Mouse (Mus musculus) adrenal gland, adult 18-20 months (tissue): ENCODE data around the gene B3gnt2. TPM values are rescaled to one million over a fixed set of nuclear protein-coding genes. Genes with fewer than 3 reads are reported as not detected.

Source experiments
- DNase-seq, 2 experiments: peaks; one replicate each; pipeline ENCODE4 v3.0.0; 2021 to 2022; ENCODE audit warnings: low spot score in 2 of 2
- total RNA-seq, 2 experiments: library from RNA; stranded (reverse); gene quantifications; 1 replicate in 1 of 2; 2 replicates in 1 of 2; pipeline ENCODE4 v1.2.3; 2021

B3gnt2 gene
- total RNA-seq, 2 experiments from 2014 or later: 34.6 to 60.6 TPM

DNA sequence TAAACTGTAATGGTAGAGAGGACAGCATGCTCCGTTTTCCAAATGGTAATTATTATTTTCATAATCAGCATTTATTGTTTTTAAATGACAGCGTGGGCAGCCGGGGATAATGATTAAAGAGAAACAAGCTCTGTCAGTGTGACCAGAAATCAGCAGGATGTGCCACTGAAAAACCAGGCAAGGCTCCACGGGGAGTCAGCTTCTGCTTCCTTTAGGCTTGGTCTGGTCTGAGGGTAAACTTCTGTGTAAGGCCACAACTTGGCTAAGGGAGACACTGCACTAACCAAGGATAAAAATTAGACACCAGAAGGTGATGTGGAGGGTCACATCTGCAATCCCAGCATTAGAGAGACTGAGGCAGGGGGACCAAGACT lies 11.5 kb upstream of the B3gnt2 start:
- no peak for DNase-seq

DNA sequence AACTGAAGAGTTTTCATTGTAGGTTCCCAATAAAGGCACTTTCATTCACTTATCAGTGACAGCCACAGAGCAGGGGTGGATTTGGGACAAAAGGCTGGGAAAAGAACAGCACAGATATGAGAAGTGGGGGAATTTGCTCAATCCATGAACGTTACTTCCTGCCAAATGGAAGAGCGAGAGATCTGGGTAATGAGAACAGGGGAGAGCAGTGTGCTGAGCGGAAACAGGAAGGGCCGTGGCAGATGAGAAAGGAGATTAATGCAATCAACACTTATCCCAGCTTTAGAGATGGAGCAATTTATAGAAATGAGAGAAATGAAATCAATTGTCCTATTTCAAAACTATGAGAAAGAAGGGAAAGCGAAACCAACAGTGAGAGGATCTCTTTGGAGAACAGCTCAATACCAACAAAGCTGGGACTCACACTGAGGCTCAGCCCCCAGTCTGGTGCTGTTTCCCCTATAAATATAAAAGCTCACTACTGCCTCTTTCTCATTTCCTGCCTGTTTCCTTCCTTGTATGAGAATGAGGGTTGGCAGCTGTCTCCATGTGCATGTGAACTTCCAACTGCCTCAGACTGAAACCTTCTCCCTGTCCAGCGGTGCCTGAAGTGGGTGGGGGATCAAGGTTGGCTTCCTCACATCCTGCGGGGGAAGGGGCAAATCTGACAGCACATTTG lies 11.0 kb upstream of the B3gnt2 start:
- no peak for DNase-seq

DNA sequence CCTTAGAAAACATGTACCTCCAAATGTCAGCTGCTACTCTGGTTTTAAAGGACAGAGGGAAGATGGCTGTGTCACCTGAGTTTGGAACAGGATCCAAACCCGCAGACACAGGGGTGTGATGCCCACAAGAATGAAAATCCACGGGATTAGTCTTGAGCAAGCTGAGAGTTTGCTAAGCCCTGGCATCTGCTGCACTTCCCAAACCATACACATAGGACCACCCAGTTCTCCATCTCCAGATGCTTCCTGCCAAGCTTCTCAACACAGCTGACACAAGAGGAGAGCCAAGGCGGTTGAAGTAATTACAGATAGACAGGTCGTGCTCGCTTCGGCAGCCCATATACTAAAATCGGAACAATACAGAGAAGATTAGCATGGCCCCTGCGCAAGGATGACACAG lies 7.8 kb upstream of the B3gnt2 start:
- no peak for DNase-seq

DNA sequence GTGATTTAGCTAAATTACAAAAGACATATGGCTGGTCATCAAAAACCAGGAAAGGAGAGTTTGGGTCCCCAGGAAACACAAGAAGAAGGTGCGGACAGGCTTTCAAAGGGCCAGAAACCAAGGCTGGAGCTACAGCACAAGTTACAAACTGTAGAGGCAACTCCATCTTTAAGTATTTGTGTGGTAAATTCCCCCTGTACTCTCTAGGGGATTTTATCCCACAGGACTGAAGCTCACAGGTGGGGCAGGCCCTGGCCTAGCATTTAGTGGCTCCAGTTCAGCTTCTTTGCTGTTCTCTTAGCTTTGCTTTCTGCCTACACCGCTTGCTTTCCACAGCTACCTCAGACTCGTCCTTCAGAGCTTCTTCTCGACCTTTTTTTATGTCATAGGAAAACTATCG lies 6.9 kb upstream of the B3gnt2 start:
- DNase-seq: no peak

DNA sequence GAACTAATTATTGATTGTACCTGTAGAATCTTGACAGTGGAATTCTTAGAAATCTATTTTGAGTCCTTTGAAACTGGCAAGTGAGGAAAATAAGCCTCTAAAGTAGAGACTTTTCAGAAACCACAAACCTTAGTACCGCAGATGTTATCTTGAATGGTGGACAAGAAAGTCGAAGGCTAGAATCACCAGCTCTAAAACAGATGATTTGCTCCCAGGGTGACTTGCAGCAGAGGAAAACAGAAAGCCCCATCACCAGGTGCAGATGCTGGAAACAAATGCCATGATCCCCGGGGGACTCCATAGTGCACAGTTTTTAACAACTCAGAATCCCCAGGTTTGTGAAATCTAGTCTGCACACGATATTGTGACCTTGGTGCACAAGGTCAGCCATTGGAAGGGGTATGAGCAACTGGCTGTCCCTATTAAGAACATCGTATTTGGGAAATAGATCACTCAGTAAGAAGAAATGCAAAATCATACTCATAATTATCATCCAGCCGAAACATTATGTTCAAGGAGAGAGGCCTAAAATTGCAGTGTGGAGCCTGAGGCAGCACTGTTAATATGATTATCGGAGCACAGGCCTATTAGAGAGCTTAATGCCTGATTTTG lies 5.0 kb upstream of the B3gnt2 start:
- no peak for DNase-seq

DNA sequence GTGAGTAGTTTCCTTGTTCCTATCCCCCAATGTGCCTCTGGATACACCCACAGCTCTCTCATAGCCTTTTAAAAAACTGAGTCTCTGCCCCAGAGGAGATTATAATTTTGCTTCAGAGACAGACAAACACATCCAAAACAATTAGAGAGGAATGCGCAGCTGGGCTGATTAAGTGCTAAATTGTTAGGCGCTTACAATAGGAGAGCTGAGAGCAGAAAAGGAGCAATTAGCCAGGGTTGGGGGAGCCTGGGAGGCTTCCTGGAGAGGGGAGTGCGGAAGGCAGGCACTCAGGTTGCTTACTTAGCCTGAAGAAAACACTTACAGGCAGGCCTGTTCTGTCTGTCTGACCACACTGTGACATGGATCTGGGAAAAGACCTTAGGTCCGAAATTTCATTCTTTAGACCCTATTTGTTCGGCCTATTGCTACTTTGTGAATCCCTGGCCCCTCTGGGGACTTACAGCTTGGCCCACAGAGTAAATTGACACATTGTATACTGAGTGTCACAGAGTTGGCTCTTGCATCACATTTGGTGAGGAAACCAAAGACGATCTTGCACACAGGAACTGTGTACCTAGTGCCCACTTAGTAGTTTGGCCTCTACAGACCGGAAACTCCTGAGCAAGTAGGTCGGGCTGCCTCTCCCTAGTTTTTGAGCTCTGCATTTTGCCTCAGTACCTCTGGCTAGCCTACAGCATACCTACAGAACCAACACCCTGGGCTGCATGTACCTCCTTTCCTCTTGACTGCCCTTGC lies 3.7 kb upstream of the B3gnt2 start:
- no peak for DNase-seq

DNA sequence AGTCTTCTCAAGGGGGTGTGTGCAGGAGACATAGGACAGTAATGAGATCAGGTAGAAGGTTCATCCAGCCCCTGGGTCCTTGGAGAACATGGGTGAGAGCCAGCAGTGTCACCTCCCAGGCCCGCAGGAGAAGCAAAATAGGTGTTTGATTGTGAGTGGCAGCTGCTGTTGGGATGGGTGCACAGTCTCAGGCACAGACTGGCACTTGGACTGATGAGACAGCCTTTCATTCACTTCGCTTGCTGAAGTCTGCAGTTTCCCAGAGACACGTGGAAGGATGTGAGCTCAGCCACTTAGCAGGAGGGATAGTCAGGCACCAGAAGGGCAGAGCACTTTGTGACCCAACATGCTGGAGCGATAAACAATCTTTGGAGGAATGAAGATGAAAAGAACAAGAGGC lies 2.8 kb upstream of the B3gnt2 start:
- DNase-seq: no peak

DNA sequence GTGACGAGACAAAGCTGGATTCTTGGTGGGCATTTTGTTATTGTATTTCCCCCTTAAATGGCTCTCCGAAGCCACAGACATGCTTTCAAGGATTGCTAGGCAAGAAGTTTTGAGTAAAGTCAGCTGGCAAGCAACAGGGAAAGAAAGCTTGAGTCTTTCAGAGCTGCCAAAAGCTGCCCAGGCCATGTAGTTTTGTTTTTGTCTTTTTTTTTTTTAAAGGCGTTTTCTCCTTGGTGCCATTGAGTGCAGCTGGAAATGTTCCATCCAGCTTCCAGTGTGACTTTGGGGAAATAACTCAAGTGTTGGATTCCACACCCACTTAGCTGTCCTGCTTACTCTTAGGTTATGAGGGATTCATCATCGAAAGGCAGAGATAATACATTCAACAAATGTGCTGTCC lies 554 bp upstream of the B3gnt2 start:
- DNase-seq: no peak

DNA sequence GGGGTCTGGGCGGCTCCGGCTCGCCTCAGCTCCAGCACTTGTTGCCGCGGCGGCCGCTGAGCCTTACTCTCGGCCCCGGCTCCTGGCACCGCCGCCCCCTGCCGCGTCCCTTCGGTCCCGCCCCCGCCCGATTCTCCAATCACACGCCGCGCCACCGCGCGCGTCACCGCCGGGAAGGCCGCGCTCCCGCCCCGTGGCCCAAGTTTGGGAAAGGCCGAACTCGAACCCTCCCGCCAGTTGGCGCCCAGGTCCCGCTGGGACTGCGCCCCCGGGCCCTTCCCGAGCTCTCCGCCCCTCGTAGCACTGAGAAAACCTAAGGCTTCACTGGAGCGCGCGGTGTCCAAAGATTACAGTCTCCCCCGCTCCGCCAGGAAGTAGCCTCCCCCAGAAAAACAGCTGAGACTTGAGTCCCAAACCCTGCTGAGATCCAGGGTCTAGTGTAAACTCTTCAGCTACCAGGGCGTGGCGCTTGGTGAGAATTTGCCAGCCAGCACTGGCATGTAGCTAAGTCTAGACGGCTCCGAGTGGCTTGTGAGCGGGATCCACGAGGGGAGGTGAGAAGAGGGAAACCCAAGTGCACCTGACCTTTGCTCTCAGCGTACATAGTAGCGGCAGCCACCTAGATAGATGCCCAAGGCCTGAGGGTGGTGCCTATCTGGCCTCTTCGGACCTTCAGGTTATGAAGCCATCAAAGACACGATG lies 977 bp downstream of the B3gnt2 start:
- DNase-seq: peak; percentile 91 to 93

DNA sequence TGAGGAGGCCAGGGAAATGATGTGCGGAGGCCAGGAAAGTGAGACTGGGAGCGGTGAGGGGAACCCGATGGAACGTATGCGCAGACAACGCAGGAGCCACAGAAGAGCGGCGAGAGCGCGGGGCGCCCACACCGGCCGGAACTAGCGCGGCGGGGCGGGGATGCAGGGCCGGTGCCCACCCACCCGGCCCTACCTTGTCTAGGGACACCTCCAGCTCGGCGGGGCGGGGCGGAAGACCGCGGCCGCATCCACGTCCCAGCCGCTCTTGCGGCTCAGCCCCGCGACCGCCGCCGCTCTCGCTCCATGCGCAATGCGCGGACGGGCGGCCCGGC lies 1.5 kb downstream of the B3gnt2 start:
- no peak for DNase-seq

DNA sequence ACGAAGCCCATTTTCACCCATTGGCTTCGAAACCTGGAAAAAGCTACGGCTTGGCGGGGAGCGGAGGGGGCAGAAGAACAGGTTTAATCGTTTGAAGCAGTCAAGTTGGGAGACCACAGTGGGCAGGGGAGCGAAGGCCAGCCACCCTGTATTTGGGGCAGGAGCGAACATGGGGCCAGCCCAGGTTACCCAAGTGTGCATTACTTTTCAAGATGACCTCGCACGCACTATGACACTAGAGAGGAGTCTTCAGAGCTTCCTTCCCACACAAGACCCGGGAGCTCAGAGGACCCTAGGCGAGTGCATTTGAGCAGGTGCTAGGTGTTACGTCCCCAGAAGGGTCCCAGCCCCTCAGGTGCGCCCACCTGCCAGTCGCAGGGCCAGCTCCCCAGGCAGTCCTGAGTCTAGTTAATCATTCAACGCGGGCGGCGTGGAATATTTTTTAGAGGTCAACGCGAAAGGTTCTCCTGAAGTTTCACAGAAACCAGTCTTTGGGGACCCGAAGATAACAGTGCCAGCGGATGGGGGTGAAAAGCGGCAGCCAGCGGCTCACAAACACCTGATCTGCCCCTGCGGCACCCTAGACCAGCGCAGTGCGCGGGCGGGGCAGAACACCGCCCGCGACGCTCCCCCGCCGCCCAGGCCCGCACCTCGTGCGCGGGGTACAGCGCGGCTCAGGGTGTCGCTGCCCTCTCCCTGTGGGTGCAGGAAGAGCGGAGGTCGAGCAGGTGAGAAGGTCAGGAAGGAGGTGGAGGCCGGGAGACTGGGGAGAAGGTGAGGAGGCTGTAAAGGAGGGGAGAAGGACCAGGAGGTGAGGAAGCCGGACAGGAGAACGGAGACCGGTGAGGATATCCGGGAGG lies 2.1 kb downstream of the B3gnt2 start:
- peak in 1 of 2 experiments; percentile 46 for DNase-seq

DNA sequence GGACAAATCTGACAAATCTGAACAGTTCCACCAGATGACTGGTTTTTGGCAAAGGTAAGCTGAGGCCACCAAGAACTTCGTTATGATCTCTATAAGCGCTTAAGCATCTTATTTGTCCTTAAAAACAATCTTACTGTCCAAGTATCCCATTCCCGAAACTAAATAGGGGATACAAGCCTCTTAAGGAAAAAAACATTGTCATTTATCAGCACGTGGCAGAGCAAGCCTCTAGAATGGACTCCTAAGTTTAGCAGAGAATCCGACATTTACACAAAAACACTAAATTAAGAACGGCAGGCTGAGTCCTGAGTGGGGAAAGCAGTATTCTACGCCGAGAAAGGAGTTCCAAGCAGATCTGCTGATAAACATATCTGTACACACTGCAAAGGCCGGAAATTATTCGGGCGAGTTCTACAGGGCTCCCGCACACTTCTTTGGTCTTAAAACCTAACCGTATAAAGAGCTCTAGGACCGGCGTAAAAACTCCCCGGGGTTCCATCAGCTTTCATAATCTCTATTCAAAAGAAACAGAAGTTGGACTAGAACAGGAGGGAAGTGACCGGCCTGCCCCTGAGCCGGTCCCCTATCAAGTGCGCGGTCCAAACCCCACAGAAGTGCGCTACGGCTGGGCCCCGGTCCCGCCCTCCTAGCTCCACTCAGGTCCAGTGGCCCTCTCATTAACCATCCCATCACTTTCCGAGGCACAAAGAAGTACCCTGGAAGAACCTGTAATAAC lies 2.9 kb downstream of the B3gnt2 start:
- no peak for DNase-seq

DNA sequence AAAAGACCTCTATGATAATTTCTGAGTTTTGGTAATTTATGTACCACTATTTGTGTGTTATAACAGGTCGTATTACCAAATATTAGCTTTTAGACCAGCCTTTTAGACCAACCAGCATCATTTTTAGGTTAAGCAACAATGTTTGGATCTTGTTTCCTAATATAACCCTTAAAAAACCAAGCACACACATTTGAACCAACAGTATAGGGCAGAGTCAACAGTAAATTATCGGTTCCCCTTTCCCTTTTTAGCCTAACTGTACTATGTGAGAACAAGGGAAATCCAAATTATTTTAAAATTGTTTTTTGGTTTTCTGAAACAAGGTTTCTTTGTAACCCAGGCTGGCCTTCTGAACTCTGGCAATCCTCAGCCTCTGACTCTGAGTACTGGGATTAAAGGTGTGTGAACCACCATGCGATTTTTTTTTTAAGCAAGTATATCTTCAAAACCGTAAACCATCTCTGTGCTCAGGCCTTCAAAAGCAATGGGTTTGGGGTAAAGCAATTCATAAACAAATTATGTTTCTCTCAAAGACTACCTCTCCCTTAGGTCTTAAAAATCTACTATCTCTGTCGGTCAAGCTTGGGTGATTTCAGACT lies 3.6 kb downstream of the B3gnt2 start:
- no peak for DNase-seq

DNA sequence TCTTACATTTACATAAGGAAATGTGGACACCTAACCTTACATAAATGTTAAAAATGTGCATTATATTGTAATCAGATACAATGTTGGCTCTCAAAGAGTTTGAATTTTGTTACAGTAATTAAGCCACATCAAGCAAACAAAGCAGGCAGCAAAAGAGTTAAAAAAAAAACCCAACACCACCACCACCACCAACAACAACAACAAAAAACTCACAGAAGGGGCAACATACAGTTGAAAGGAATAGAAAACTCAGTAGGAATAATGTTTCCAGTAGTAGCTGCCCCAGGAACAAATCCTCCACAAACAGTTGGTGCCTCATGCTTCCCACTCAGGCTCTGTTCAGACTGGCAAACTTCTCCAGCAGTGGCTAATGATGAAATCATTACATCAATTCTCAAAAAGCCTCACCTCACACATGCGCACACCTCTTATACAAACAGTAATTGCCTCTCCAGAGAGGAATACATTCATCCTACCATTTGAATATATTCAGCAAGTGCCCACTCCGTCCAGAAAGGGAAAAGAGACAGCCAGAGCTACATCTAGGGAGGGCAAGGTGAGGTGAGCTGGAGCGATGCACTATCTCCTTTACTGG lies 4.3 kb downstream of the B3gnt2 start:
- DNase-seq: no peak

DNA sequence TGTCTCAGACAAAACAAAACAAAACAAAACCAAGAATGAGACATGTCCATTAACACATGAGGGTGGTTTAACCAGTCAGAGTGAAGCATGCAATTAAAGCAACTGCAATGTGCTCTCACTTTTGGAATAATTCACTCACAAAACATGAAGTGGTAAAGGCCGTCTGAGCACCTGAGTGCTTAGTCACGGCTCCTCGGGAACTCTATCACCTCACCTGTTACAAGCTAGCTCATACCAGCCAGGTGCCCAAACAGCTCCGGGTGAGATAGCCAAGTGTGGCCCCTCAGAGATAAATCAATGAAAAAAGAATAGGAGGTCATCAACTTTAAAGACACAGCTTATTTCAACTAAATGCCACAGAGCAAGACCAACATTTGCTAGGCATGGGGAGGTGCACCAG lies 6.2 kb downstream of the B3gnt2 start:
- DNase-seq: no peak

DNA sequence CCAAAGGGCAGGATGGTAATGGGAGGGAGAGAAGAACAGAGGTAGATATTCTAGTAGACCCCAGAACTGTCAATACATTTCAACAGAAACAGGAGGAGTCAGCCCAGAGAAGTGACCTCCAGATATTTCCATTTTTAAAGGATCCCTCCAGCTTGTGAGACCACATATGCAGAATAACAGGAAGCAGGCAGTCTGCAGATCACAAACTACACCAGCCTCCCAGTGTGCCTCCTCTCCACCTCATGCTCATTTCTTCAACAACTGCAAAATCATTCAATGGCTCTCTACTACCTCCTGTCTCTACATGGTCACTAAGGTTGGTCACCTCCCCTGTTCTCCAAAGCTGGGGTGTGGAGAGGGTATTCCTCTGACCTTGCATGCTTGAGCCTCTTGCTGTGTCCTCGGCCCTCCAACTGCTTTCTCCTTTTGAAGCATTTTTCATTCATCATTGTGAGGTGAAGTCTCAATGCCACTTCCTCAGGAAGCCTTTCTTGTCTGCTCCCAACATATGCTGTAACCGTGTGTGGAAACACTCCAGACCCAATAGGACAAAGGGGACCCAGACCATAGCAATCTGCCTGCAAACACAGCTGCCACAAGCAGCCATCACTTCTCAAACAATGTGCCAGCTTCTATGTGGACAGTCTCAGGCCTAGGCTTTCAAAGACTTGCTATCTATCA lies 7.1 kb downstream of the B3gnt2 start:
- DNase-seq: no peak

DNA sequence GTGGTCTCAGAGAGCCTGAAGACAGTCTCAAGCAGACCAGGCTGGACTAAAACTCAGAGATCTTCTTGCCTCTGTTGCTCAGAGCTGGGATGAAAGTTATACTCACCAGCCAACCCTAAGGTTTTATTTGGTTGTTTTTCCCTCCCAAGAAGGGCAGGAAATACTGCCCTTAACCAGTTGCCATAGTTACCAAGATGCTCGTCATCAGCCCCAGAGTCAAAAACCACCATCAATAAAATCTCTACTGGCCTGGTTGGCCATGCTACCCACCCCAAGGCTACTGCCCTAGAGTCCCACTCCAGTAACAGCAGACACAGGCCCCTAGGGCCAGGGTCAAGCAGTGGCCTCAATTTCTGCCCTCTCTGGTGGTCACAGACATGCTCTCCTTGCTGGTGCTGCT lies 8.3 kb downstream of the B3gnt2 start:
- no peak for DNase-seq

DNA sequence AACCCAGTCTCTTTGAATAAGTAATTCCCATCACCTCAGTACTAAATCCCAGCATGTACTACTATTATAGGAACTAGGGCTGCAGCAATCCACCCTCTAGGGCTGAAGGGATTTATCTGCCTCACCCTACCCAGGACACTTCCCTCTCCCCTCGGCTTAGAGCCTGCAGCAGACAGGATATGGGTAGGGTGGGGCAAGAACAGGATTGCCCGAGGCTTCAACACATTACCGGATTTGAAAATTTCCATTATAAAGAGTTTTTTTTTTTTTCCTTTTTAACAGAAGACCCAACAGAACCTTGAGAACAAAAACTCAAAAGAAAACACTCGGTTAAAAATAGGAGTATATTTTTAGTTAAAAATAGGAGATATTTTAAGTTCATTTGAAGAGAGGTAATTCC lies 9.3 kb downstream of the B3gnt2 start:
- no peak for DNase-seq

DNA sequence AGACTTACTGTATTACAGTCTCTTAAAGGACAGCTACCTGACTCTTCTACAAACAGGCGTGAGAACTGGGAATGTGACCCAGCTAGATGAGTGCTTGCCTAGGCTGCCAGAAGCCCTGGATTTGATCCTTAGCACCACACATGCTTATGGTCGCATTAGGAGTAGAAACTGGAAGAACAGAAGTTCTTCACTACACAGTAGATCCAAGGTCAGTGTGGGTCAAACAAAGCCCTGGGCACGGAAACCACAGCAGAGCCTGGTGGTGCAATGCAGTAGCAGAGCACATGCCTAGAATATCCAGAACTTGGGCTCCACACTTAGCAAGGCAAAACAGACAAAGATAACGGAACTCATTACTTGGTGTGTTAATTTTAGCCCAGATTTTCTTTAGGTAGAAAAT lies 10.7 kb downstream of the B3gnt2 start:
- no peak for DNase-seq
